Mouse (Mus musculus) T-helper 1 cell (primary cell): ENCODE measurements at regions not wholly inside any gene's neighbourhood (a gene's known extent, or its start where the extent isn't known, plus 50 kb on each side); places are given as distances from the start of the nearest gene placed in this dataset.

Experiments
- in situ Hi-C: fragments of 300-600 bp; cut with MboI, MseI; formaldehyde crosslinking; loops from one replicate; pipeline ENCODE4 v1.15.1; 2025; ENCODE audit warnings: high pct_unique_total_duplicates

DNA sequence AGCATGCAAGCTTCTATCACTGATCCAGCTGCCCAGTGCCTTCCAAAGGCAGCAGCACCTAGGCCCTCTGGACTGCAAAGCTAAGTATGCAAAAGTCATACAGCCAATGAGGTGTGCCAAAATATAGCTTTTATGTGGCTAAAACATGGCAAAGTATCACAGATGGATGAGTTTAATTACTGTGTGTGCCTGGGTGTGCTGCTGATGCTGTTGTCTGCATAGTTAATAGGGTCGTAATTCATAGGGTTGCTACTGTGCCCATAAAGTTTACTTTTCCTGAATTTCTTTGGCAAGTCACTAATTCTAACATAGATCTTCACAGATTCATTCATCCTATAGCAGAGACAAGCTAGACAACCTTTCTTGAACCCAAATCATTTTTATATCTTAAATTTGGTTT lies 93.1 kb upstream of the Trpm1 start:
- in situ Hi-C loops, result loop anchor here (25.0 kb wide), 1 partner anchor 677 kb away; no protein-coding TSS in a partner anchor

DNA sequence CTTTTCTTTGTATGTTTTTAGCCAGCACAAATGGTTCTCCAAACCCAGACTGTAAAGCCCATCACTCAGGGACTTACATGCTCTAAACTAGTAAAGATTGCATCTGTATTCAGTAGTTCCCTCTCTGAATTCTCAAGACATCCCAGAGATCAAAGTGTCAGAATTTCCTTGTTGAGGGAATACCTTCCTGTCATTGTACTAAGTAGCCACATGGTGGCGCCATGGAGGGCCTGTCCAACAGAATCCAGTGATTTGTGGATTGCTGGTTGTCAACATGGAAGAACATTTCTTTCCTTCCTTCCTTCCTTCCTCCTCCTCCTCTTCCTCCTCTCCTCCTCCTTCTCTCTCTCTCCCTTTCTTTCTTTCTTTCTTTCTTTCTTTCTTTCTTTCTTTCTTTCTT lies 93.6 kb upstream of the Trpm1 start:
- in situ Hi-C loops, result loop anchor here (25.0 kb wide), 1 partner anchor 677 kb away; no protein-coding TSS in a partner anchor

DNA sequence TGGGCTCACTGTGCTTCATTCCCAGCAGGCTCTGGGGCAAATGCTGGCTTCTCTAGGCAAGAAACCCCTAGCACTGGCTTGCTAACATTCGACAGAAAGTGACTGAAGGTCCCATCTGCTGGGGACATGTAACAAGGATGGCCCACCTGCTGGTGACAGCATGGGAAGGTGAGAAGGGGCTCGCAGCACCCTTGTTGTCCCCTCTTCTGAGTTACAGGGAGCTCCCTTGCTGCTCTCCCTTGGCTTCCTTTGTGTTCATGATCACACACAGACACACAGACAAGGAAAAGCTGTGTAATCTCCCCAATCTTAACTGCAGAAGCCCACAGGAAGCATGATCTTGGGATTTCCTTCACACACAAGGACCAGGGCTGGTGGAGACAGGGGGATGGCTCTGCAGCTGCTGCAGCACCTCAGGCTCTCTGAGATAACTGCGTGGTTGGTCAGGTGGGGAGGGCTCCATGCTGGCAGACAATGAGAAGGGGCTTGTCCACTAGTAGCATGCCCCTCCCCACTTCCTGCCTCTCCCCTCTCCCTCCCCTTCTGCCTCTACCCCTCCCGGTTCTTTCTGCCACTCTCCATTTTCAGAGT lies 95.3 kb upstream of the Trpm1 start:
- in situ Hi-C loops, result loop anchor here (5.0 to 25.0 kb wide), 3 partner anchors 94 to 679 kb away; partner anchors contain the start of gene Trpm1

DNA sequence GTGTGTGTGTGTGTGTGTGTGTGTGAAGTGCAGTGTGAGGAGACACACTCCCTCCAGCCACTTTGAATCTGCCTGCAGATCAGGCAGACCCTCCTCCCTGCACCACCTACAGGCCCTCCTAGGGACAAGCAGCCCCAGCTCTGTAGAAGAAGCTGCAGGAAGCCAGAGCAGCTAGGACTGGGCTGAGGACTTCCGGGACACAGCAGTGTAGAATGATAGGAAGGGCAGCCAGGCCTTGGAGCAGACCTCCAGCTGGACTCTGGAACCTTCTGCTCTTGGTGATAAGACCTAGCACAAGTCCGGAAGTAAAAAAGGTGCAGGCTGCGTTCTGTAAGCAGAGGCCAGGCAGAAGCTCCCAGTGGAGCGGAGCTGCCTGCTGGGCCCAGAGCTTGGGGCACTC lies 95.8 kb upstream of the Trpm1 start:
- in situ Hi-C loops, result loop anchor here (5.0 to 25.0 kb wide), 3 partner anchors 94 to 679 kb away; partner anchors contain the start of gene Trpm1

DNA sequence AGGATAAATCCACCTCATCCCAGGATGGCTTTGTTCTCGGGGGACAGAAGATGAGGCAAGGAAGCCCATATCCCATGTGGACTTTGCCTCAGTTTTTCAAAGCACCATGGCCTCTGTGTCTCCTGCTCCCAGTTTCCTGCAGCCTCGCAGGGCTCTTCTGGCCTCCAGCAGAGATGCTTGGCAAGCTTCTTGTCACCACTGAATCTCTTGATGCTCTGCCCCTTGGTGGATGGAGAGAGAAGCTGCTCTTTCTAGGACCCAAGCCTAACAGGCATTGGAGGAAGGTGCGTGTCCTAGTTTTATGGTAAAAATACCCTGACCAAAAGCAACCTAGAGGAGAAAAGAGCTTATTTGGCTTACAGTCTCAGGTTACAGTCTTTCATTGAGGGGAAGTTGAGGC lies 97.1 kb upstream of the Trpm1 start:
- in situ Hi-C loops, result loop anchor here (5.0 to 25.0 kb wide), 3 partner anchors 96 to 681 kb away; partner anchors contain the start of gene Trpm1

DNA sequence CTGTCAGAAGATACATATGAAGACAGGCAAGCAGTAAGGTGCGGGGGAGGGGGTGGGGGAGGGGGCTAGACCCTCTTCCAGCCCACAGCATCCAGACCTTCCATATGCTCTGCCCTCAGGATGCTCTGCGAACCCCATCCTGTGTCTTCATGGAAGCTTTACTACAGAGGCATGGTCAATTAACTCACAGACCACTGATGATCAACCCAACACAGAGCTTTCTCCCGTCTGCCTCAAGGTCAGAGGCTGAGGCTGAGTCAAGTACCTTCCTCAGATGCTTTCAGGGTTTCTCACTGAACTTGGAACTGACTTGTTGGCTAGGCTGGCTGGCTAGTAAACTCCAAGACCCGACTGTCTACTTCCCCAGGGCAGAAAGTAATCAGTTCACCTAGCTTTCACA lies 98.6 kb upstream of the Trpm1 start:
- in situ Hi-C loops, result loop anchor here (5.0 to 25.0 kb wide), 3 partner anchors 97 to 682 kb away; partner anchors contain the start of gene Trpm1

DNA sequence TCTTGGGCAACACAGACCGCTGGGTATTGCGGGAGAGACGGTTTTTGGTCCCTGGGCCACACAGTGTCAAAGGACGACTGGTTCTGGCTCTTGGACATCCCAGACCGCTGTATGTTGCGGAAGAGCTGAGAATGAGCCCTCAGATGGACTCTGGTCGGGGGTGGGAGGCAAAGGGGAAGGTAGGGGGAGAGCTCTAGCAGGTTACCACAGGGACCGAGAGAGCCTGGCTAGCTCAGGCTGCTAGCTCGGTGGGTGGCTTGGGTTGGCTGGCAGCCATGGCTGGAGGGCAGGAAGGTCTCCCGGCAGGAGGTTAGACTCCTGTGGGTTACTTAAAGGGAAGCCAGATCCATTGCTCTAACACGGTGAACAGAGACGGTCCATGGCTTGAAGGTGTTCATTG lies 99.9 kb upstream of the Trpm1 start:
- in situ Hi-C loops, result loop anchor here (25.0 kb wide), 1 partner anchor 684 kb away; no protein-coding TSS in a partner anchor

DNA sequence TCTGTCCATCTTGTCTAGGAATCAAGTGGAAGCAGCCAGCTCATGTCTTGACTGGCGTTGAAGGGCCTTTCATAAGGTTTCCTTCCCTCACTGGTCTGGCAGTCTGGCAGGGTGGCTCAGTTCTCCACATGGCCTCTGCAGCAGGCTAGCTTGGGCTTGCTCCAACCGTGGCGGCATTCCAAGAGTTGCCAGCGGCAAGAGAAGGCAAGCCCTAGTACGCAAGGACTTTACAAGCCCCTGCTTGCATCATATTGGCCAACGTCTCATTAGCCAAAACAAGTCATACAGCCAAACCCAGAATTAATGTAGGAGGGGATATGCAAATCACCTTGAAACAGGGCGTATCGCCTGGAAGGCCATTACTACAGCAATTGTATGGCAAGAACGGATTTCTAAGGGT lies 101.2 kb upstream of the Trpm1 start:
- in situ Hi-C loops, result loop anchor here (25.0 kb wide), 1 partner anchor 685 kb away; no protein-coding TSS in a partner anchor

DNA sequence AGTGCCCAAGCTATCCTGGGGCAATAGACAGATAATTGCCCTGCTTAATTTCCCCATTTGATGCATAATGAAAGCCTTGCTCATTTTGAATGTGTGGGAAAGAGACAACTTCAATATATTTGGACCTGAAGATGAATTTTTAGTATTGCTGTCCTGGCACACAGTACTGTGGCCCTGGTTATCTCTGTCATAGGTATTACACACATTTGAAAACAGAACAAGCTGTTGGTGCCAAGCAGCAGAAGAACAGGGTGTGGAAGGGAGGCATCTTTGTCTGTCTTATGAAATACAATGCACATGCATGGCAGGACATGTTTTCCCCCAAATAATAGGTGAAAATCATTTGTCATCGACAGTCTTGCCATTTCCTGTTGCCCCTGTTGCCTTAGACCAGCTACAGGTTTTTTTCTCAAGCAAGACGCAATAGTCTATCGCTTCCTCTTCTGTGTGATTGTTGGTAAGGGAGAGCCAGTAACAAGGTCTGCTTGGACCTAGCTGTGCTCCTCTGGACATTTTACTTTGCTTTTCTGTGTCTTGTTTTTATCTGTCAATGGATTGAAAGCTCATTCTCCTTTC lies 102.7 kb upstream of the Trpm1 start:
- in situ Hi-C loops, result loop anchor here (25.0 kb wide), 1 partner anchor 686 kb away; no protein-coding TSS in a partner anchor

DNA sequence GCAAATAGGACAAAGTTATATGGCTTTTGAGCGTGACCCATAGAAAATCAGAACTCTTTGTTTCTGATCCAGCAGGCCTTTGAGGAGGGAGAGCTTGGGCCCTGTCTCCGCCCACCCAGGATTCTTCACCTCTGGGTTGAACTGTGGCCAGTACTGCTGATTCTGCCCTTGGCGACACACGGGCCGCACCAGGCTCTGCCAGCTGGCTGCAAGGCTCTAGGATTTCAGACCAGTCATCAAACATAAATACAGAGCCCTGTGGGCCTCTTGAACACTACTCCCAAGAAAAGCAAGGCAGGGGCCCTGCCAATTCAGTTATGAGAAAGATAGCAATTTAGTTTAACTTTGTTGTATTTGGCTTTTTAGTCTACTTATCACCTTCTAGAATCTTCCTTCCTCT lies 103.4 kb upstream of the Trpm1 start:
- in situ Hi-C loops, result loop anchor here (25.0 kb wide), 1 partner anchor 687 kb away; no protein-coding TSS in a partner anchor

DNA sequence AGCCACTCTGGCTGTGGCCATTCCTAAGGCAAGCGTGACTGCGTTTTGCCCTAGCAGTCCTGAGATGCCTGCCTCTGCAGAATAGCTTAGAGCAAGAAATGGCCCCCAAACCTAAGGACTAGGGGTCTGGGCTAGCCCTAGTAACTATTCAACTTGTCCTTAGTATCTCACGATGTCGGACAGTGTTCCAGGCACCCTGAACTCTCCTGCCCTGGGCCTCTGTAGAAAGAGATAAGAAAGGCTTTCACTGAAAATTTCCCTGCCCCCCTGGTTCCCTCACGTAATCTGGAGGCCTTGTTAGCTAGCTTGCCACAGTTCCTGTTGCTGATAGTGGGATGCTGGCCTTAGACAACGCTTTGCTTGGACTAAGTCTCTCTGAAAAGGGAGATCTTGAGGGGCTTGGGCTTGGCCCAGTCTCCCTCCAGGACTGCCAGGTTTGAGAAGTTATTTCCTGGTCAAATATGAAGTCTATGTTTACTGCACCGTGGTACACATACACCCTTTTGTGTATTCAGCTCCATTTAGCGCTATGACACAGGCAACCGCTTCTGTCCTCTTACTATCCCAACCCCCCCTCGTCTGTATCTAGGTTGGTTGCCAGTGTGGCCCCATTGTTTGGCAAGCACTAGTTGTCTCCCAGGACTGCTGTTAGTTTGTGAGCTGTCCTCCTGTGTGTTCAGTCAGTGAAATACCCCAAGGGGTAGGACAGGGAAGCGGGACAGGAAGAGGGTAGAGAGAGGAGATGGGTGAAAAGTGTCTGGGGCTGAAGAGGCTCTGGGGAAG lies 104.3 kb upstream of the Trpm1 start:
- in situ Hi-C loops, result no loop called here

DNA sequence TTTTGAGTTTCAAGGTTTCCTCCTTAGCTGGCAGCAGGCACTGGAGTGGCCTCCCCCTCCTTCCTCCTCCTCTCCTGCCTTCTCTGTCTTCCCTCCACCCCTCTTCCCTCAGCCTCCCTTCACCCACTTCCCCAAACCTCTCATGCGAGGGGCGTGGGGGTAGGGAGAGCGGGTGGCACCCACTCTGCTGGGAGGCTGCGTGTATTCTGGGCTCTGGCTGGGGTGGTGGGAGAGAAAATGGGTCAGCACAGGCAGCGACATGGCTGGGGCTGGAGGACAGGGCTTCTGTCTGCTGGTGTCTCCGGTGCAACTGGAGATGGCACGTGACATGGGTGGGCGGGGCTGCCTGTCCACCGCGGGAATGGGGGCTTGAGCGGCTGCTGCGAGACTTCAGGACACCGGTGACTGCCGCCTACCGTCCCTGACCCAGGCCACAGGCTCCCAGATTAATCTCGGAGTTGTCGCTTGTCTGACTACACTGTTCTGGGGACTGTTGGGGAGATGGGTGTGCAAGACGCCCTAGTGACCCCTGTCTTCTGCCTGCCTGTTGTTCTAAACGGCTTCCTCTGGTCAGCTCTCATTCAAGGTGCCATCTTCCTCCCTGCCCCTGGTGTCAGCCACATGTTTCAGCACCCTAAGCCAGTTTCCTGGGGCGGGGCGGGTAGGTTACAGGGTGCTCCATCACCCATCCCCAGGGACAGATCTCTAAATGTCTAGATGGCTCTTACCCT lies 105.0 kb upstream of the Trpm1 start:
- in situ Hi-C loops, result no loop called here

DNA sequence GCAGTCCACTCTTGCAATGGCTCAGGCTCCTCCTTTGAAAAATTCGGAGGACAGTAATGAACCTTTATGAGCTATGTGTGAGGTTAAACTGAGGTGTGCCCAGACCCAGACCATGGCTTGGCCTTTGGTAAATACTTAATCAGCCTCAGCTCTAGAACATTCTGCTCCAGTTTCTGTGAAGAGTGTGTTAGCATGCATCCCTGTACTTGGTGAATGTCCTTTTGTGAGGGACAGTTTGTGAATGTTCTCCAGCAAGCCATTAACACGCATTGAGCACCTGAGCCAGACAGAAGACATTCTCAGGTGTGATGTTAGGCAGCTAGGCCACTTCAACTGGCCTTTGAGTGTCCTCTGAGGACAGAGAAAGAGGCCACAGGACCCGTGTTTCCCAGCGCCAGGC lies 105.8 kb upstream of the Trpm1 start:
- in situ Hi-C loops, result no loop called here

DNA sequence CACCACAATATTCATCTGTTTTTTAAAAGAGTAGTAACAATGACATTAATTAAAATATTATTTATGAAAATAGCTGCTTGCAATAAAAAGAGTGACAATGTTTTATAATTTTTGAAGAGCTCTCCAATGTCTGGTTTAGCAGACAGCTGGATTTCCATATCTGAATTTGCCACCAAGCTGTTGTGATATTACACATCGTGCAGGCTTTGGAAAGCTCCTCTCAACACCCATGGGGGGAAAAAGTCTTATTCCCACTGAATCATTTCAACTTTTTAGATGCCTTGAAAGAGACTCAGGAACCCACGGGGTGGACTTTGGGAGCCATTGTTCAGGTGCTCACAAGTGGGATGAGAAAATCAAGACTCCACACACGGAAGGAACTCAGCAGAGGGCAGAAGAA lies 106.6 kb upstream of the Klf13 start:
- in situ Hi-C loops, result no loop called here

DNA sequence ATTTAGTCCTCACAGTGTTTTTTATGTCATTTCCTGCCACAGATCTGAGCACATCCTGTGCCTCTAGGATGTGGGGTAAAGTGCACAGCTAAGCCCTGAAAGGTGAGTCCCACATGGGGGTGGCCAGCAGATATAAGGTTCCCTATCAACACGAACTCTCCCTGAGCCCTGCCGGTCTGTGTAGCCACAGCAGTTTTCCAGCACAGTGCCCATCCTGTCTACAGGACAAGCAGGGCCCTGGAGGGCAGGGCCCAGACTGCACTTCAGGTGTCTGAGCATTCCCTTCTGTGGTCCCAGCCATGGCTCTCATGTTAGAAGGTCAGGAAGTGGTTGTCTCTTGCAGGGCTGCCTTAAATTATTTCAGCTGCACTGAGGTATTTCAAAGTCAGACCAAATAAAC lies 104.3 kb upstream of the Klf13 start:
- in situ Hi-C loops, result no loop called here

DNA sequence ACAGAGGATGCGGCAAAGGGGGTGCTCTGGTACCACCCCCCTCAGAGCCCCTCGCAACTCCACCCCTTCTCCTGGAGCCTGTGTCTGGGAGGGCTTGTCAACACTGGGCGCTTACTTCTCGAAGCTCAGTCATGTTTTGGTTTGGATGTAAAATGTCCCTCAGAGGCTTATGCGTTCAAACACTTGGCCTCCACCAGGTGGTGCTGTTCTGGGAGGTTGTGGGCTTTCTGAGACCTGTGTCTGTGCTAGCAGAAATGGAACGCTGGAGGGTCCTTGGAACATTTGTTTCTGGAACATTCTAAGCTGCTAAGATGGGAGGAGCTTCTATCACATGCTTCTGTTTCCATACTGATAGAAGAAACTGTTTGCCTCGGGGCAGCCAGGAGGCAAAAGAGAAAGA lies 102.6 kb upstream of the Klf13 start:
- in situ Hi-C loops, result no loop called here

DNA sequence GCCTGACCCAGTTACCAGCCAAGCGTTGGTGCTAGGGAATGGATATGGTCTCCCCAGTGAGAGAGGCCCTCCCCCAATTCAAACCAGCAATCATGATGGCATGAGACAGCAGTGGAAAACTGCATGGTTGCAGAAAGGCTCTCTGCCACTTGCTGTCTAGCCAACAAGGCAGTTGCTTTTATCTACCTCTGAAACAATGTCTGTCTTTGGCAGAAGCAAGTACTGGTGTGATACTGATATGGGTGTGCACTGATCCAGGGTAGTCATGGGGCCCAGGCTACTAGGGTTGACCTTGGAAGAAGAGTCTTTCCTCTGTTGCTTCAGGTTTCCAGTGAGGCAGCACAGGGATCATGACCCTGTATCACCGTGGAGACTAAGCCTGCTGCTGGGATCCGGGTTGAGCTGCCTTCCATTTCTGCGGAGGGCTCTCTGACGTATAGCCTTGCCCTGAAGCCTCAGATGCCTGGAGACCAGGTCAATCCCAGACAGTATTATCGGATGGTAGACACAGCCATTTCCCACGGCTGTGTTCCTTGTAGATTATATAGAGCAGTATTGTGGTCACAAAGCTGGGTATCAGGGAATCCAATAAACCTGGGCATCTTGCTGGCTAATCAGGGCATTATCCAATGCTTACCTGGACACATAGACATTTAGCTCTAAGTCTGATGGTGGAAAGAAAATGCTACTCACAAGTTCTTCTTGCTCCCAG lies 101.5 kb upstream of the Klf13 start:
- in situ Hi-C loops, result no loop called here

DNA sequence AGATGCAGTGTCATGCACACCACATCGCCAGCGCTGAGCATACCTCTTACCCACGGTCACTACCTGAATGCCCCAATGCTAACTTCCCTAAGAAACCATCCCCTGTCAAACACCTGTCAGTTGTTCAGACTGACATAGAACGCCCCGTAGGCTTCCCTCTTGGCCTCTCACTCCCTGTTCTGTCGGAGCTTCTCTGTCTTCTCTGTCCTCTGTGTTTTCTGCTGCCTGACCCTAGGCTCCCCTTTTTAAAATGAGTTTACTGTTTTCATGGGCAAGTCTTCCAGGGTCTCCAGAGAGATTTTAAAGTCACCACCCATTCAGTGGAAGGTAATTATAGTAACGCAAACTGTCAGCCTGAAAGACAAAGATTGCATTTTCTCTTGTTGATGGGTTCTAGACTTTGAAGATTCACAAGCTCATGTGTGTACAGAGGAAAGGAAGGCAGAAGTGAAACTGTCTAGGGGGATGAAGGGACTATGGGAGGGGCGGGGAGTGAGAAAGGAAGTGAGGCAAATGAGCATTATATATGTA lies 99.1 kb upstream of the Klf13 start:
- in situ Hi-C loops, result no loop called here

DNA sequence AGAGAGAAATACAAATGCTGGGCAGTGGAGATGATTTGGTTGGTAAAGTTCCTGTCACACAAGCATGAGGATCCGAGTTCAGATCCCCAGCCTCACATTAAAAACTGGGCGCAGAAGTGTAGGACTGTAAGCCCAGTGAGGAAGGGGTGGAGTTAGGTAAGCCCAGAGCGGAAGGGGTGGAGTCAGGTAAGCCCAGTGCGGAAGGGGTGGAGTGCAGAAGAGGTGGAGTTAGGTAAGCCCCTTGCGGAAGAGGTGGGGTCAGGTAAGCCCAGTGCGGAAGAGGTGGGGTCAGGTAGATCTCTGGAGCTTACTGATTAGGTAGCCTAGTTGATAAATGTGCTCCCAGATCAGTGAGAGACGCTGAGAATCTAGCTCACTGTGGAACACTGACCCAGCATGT lies 97.4 kb upstream of the Klf13 start:
- in situ Hi-C loops, result no loop called here

DNA sequence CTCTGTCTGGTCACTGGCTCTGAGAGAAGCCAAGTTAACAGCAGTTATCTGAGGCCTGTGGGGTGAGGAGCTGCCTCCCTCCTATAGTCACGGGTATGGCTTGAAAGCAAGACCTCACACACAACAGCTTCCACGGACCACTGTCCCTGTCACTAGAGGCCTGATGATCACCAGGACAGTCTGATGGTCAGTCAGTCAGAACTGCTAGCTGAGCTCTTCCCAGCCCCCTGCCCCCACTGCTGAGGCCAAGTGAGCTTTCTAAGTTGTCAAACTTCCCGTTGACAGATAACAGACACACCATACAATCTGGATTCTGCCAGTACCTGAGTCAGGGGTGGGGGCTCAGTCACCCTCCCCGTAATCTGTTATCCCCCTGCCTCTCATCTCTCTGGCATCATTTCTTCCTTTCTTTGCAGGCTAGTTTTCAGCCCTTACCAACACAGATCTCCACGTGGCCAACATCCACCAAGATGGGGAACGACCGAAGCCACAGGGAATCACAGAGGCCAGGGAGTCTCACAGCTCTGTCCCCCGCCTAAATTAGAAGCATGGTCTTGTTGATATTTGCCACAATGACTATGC lies 96.4 kb upstream of the Klf13 start:
- in situ Hi-C loops, result no loop called here
